Mouse (Mus musculus) ovary, adult 18-20 months (tissue): ENCODE data around the gene Rab20.

Experiments
- DNase-seq: peaks from one replicate; pipeline ENCODE4 v3.0.0; 2022; ENCODE audit warnings: low spot score, mixed read lengths

Gene Rab20

GRCm38 (mm10) chr8:11404614-11405013, 73.9 kb downstream of the Rab20 start:
- no peak for DNase-seq

- DNase-seq: no peak
Measured at GRCm38 (mm10) chr8:11403813-11404212, 74.7 kb downstream of the Rab20 start.
